Mouse (Mus musculus) midbrain, embryonic 15.5 days (tissue): ENCODE measurements around the gene Bcat1. TPM values are rescaled to one million over a fixed set of nuclear protein-coding genes. Genes with fewer than 3 reads are reported as not detected.

Source experiments
- ATAC-seq: fragments of 200-750 bp; cut with Nextera tagmentation; replicated peaks from 2 replicates; pipeline ENCODE4 v1.8.0; 2017; ENCODE audit warnings: moderate TSS enrichment
- H3K27ac ChIP-seq: fragments of 300-500 bp; sonication (generic); 2 replicates; pipeline ENCODE4 v1.5.1; 2015; ENCODE audit warnings: mild to moderate bottlenecking, inconsistent platforms
- H3K27me3 ChIP-seq: fragments of 300-500 bp; sonication (generic); replicated peaks from 2 replicates; pipeline ENCODE4 v1.6.1; 2015; ENCODE audit warnings: inconsistent platforms
- H3K36me3 ChIP-seq: fragments of 300-500 bp; sonication (generic); replicated peaks from 2 replicates; pipeline ENCODE4 v1.6.1; 2015; ENCODE audit warnings: inconsistent platforms
- H3K4me1 ChIP-seq: fragments of 300-500 bp; sonication (generic); 2 replicates; pipeline ENCODE4 v1.6.1; 2015; ENCODE audit warnings: inconsistent platforms
- H3K4me2 ChIP-seq: fragments of 300-500 bp; sonication (generic); 2 replicates; pipeline ENCODE4 v1.6.1; 2015; ENCODE audit warnings: inconsistent platforms, mild to moderate bottlenecking, moderate library complexity
- H3K4me3 ChIP-seq: fragments of 300-500 bp; sonication (generic); 2 replicates; pipeline ENCODE4 v1.5.1; 2015; ENCODE audit warnings: mild to moderate bottlenecking, inconsistent platforms
- H3K9ac ChIP-seq: fragments of 300-500 bp; sonication (generic); 2 replicates; pipeline ENCODE4 v1.6.1; 2015; ENCODE audit warnings: mild to moderate bottlenecking, inconsistent platforms
- H3K9me3 ChIP-seq: fragments of 300-500 bp; sonication (generic); 2 replicates; pipeline ENCODE4 v1.6.1; 2016; ENCODE audit warnings: inconsistent platforms
- WGBS: fragments of 180-500 bp; shearing (Covaris S2); methylation state at CpG from one replicate; pipeline ENCODE4 v1.1.7; 2015; ENCODE audit warnings: mixed read lengths; 5-methylcytosine and 5-hydroxymethylcytosine counted together
- polyA plus RNA-seq: library from polyadenylated mRNA; unstranded; fragments of >200 nt; fragmentation: Nextera tagmentation; extraction: Ambion mirVana; gene quantifications from 2 replicates; pipeline ENCODE4 v1.2.1, GENCODE M21; 2015

The Bcat1 gene
- 104 and 107 TPM in 2 replicates for polyA plus RNA-seq

GRCm38 (mm10) chr6:145075548-145076224 lies at the start of gene Bcat1:
Gene Bcat1, minus strand, starts transcription at chr6:145076184.
- no peaks in the 10 kb centered on the region for H3K36me3 ChIP-seq
- peak within 1 kb of the TSS; percentile 46 for H3K9ac ChIP-seq
- H3K4me2 ChIP-seq, result peak within 1 kb of the TSS; percentile 95
- H3K9me3 ChIP-seq, result no peaks in the 10 kb centered on the region
- H3K4me1 ChIP-seq, result 0 out of 2 replicates have a peak, but pooled peaks cover 15% of the 10 kb centered on the region
- H3K27ac ChIP-seq, result peak within 1 kb of the TSS; percentile 6; the same call in 1 of the 2 replicates
- H3K27me3 ChIP-seq, result peaks cover 4% of the 10 kb centered on the region; the same call in 1 of the 2 replicates
- peak within 1 kb of the TSS; percentile 48 for H3K4me3 ChIP-seq
- ATAC-seq, result peak; percentile 77
- under 1% methylated on average over 39 of the region's 39 CpGs for WGBS

DNA sequence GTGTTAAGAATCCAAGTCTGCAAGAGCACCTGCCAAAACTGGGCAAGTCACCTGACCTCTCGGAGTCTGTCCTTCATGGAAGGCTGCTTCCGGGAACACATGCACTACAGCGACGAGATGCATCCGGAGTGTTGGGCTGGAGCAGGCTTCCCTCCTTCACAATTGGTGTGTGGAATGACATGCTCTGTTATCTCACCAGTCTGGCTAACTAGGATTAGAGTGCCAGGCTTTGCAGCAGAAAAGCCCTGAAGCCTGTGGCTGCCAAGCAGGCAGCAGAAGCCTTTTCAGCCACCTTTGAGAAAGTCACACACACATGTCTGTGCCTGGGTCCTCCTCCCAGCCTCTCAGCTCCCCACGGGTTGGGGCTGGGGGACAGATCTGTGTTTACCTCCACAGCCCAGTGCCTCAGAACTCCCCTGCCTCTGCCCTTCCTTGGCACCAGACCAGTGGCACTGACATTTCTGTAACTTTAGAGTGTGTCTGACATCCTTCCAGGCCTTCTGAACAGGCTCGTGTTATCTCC lies 49.7 kb upstream of the Bcat1 start:
- WGBS, result 51% methylated on average over 7 of the region's 7 CpGs
- ATAC-seq, result 0 out of 2 replicates have a peak, but pooled peaks have one; percentile 30
- no peaks in the 10 kb centered on the region for H3K9me3 ChIP-seq
- H3K4me1 ChIP-seq, result no peaks in the 10 kb centered on the region
- no peak overlapping the region for H3K27ac ChIP-seq
- no peak overlapping the region for H3K9ac ChIP-seq
- no peaks in the 10 kb centered on the region for H3K36me3 ChIP-seq
- H3K4me2 ChIP-seq, result no peak overlapping the region
- no peaks in the 10 kb centered on the region for H3K27me3 ChIP-seq
- no peak overlapping the region for H3K4me3 ChIP-seq

- Histone ChIP-seq H3K9ac (no peak overlapping the region), H3K4me3 (no peak overlapping the region), H3K27me3 (no peaks in the 10 kb centered on the region), H3K9me3 (no peaks in the 10 kb centered on the region), H3K4me2 (no peak overlapping the region), H3K27ac (no peak overlapping the region), H3K4me1 (no peaks in the 10 kb centered on the region), H3K36me3 (no peaks in the 10 kb centered on the region)
- no peak for ATAC-seq
- 77% methylated on average over 1 of the region's 1 CpGs for WGBS
Measured at GRCm38 (mm10) chr6:145124621-145125020, 48.6 kb upstream of the Bcat1 start.

GRCm38 (mm10) chr6:145123136-145124060 lies 47.4 kb upstream of the Bcat1 start:
- no peaks in the 10 kb centered on the region for H3K36me3 ChIP-seq
- H3K27ac ChIP-seq, result no peak overlapping the region
- H3K4me1 ChIP-seq, result no peaks in the 10 kb centered on the region
- H3K4me3 ChIP-seq, result no peak overlapping the region
- 84% methylated on average over 11 of the region's 11 CpGs for WGBS
- no peak overlapping the region for H3K4me2 ChIP-seq
- no peak for ATAC-seq
- no peak overlapping the region for H3K9ac ChIP-seq
- H3K9me3 ChIP-seq, result no peaks in the 10 kb centered on the region
- no peaks in the 10 kb centered on the region for H3K27me3 ChIP-seq

DNA sequence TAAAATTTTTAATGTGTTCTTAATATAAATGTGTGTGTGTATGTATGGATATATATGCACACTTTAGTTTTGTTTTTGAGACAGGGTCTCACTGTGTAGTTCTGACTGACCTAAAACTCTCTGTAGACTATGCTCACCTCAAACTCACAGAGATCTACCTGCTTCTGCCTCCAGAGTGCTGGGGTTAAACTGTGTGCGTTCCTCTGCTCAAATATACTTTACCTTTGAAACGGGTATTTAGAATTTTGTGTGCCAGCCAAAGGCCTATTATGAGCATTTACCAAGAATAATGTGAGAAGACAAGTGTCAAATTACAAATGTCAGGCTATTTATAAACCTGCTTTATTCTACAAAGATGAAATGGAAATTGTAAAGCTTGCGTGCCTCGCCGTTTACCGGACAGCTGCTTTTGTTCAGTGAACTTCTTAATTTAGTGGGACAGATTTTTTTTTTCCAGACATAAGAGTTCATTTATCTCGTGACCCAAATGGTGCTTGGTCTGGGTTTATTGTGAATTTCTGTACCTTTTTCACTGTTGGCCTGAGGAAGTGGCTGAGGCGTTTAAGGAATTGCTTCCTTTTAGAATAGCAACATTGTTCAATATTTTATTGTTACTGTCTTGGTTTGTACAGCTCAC lies 46.6 kb upstream of the Bcat1 start:
- WGBS, result 38% methylated on average over 8 of the region's 8 CpGs
- ATAC-seq, result no peak

GRCm38 (mm10) chr6:145121590-145122420 lies 45.8 kb upstream of the Bcat1 start:
- no peak overlapping the region for H3K4me2 ChIP-seq
- H3K27ac ChIP-seq, result no peak overlapping the region
- ATAC-seq, result no peak
- WGBS, result 45% methylated on average over 21 of the region's 21 CpGs
- H3K27me3 ChIP-seq, result no peaks in the 10 kb centered on the region
- no peaks in the 10 kb centered on the region for H3K4me1 ChIP-seq
- no peak overlapping the region for H3K4me3 ChIP-seq
- no peaks in the 10 kb centered on the region for H3K9me3 ChIP-seq
- H3K9ac ChIP-seq, result no peak overlapping the region
- H3K36me3 ChIP-seq, result no peaks in the 10 kb centered on the region

More for the DNA sequence above, 46.6 kb upstream of the Bcat1 start:
- Histone ChIP-seq H3K27ac (no peak overlapping the region), H3K9ac (no peak overlapping the region), H3K4me3 (no peak overlapping the region), H3K36me3 (no peaks in the 10 kb centered on the region), H3K9me3 (no peaks in the 10 kb centered on the region), H3K4me2 (no peak overlapping the region), H3K27me3 (no peaks in the 10 kb centered on the region), H3K4me1 (no peaks in the 10 kb centered on the region)

DNA sequence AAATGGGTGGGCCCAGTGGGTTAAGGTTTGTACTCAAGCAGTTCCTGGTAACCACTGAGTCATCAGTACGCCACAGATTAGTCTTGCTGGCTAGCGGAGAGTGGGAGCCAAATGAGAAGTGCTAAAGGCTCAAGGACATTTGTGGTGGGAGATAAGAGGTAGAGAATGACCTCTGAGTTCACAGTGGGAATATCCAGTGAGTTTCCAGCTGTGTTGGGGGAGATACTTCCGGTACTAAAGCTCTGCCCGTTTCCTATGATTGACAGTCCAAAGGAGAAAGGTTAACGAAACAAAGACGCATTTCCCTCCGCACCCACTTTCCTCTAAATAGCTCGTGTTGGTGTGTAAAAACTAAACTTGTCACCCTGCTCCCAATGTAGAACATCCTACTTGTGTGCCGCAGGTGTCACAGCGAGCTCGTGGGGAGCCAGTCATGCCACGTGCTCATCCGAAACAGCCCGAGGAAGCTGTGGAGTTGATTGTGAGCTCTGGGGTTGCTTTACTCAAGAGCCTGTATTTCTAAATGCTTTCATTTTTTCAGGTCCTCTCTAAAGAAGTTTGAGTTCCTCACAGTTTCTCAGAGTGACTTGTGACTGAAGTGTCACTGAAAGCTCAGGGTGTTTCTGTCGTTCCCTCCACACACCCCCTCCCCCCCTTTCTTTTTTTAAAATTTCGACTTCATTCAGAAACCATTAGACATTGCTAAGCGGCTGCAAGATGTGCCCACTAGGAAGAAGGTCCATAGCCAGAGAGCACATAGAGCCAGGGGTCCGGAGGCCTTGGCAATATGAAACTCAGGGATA lies 45.0 kb upstream of the Bcat1 start:
- no peaks in the 10 kb centered on the region for H3K36me3 ChIP-seq
- no peak overlapping the region for H3K4me2 ChIP-seq
- no peaks in the 10 kb centered on the region for H3K27me3 ChIP-seq
- no peak overlapping the region for H3K9ac ChIP-seq
- no peak overlapping the region for H3K4me3 ChIP-seq
- H3K27ac ChIP-seq, result no peak overlapping the region
- peaks cover 7% of the 10 kb centered on the region for H3K4me1 ChIP-seq
- no peak for ATAC-seq
- WGBS, result 57% methylated on average over 18 of the region's 18 CpGs
- no peaks in the 10 kb centered on the region for H3K9me3 ChIP-seq

- 80% methylated on average over 2 of the region's 2 CpGs for WGBS
- Histone ChIP-seq H3K4me2 (no peak overlapping the region), H3K4me3 (no peak overlapping the region), H3K9me3 (no peaks in the 10 kb centered on the region), H3K27ac (no peak overlapping the region), H3K36me3 (no peaks in the 10 kb centered on the region), H3K9ac (no peak overlapping the region), H3K27me3 (no peaks in the 10 kb centered on the region), H3K4me1 (peaks cover 8% of the 10 kb centered on the region)
- ATAC-seq, result no peak
Measured at GRCm38 (mm10) chr6:145120086-145120485, 44.1 kb upstream of the Bcat1 start.

DNA sequence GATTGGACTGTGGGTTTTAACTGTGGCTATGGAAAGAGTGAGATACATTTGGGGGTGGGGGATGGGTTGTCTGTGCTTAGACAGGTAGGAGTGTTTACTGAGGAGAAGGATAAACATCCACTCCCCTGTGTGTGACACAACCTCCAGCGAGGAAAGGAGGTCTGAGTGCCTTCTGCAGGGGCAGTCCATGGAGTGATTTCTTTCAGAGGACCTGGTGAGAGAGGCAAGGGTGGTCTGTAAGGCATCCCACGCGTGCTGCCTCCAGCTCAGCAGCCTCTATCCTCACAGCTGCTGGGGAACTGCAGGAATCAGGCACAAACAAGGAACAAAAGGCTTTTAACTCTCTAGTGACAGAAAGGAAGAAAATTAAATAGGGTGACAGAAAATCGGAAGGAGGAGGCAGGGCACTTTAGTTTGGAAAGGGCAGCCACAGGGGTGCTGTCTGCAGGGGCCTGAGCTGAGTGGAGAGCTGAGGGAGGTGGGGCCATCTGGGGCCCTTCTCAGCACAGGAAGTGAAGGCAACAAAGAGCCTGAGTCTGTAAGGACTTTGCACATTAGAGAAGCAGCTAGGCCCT lies 40.2 kb upstream of the Bcat1 start:
- Histone ChIP-seq H3K27me3 (no peaks in the 10 kb centered on the region), H3K9me3 (no peaks in the 10 kb centered on the region), H3K9ac (no peak overlapping the region), H3K4me3 (no peak overlapping the region), H3K27ac (no peak overlapping the region), H3K4me2 (no peak overlapping the region), H3K36me3 (no peaks in the 10 kb centered on the region), H3K4me1 (peaks cover 8% of the 10 kb centered on the region)
- ATAC-seq, result no peak
- WGBS, result 9% methylated on average over 4 of the region's 4 CpGs

DNA sequence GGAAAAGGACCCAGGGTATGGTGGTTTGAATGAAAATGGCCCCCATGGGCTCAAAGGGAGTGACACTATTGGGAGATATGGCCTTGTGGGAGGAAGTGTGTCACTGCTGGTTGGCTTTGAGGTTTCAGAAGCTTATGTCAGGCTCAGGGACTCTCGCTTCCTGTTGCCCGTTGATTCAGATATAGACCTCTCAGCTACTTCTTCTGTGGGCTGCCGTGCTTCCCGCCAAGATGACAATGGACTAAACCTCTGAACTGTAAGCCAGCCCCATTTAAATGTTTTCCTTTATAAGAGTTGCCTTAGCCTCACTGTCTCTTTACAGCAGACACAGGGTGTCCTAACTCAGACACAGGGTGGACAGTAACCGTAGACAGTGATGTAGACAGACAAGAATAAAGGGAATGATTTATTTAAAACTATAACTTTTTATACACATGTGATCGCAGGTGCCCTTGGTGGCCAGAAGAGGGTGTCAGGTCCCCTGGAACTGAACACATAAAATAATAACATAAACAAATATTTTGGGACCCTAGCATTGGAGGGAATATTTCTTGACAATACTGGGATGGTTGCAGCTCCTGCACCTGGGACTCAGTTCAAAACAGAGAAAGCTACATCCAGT lies 39.6 kb upstream of the Bcat1 start, which contains the start of gene Lrmp:
Lrmp (plus strand) TSS at position 178 of the 622 bp plus-strand sequence.
- 66% methylated on average over 6 of the region's 6 CpGs for WGBS
- peaks cover 8% of the 10 kb centered on the region for H3K4me1 ChIP-seq
- H3K9ac ChIP-seq, result no peak within 1 kb of the TSS
- no peak within 1 kb of the TSS for H3K4me2 ChIP-seq
- no peaks in the 10 kb centered on the region for H3K9me3 ChIP-seq
- no peaks in the 10 kb centered on the region for H3K36me3 ChIP-seq
- H3K27ac ChIP-seq, result no peak within 1 kb of the TSS
- no peak within 1 kb of the TSS for H3K4me3 ChIP-seq
- no peaks in the 10 kb centered on the region for H3K27me3 ChIP-seq
- ATAC-seq, result no peak
